Mouse (Mus musculus) lung, postnatal 10 days (tissue): Measurements from ENCODE around the gene Exosc6.
"Not testable (repeated sequence)": the region's sequence is repeated elsewhere in the genome, so short reads cannot be mapped to it uniquely, and the experiment has no call there.

ENCODE experiments used
- DNase-seq: peaks from one replicate; pipeline ENCODE4 v3.0.0; 2021

Exosc6 gene

DNA sequence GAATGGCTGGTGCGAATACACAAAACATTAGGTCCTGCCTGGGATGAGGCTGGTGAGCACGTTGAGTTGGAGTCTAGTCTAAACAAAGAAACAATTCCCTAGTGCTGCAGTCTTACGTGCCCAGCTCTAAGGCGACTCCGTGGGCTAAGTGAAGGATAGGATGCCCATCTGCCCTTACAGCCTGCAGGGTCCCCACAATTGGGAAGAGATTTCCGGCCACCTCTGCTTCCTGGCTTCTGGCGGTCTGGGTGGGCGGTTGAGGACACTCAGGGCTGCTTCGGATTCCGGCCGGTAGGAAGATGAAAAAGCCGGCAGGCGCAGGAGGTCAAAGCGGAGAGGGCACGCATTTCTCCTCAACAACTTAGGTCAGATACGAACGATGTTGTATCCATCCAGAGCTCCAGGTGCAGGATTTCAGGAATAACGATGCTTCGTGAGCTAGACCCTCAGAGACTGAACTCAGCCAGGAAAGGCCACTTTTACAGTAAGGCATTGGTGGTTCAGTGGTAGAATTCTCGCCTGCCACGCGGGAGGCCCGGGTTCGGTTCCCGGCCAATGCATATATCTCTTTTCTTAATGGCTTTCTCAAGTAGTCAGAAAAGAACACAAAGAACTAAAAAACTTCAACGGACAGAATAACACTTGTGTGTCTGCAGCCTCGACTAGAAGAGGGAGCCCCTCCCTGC, 6.1 kb downstream of the Exosc6 start:
- DNase-seq, result peak; percentile 87

GRCm38 (mm10) chr8:111062893-111063292, 6.8 kb downstream of the Exosc6 start:
- no peak for DNase-seq

- no peak for DNase-seq
These were observed 10.2 kb downstream of the Exosc6 start for GRCm38 (mm10) chr8:111066308-111066707.

DNA sequence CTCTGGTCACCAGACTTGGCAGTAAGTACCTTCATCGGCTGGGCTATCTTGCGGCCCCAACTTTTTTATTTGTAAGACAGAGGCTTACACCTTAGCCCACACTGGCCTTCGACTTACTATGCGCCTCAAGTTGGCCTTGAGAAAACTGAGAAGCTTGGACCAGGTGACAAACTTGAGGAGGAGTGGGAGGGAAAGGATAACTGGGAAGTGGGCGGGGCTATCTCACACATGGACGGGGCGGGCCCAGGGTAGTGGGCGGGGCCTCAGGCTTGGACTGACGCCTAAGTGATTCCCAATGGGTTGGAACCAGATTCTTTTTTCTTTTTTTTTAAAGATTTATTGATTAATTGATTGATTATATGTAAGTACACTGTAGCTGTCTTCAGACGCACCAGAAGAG, 11.3 kb downstream of the Exosc6 start:
- no peak for DNase-seq

DNA sequence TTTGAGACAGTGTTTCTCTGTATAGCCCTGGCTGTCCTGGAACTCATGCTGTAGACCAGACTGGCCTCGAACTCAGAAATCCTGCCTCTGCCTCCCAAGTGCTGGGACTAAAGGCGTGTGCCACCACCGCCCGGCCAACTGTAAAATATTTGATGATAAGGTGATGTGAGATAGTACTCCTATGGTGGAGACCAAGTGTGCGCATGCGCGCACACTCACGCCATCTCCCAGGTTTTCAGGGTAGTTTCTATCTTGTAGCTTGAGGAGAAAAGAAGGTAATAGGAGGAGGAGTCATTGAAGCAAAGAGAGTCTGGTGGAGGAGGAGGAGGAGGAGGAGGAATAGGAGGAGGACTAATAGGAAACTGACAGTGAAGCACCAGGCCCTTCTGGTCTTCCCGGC, 12.5 kb downstream of the Exosc6 start:
- DNase-seq, result not testable (repeated sequence)

GRCm38 (mm10) chr8:111075926-111076325, 19.8 kb downstream of the Exosc6 start:
- no peak for DNase-seq

GRCm38 (mm10) chr8:111079461-111079860, 23.3 kb downstream of the Exosc6 start:
- no peak for DNase-seq

GRCm38 (mm10) chr8:111079861-111080271, 23.7 kb downstream of the Exosc6 start:
- DNase-seq, result peak; percentile 52

- no peak for DNase-seq
These were observed 25.6 kb downstream of the Exosc6 start for GRCm38 (mm10) chr8:111081580-111082258.

- not testable (repeated sequence) for DNase-seq
These were observed 27.8 kb downstream of the Exosc6 start for GRCm38 (mm10) chr8:111083936-111084335.

DNA sequence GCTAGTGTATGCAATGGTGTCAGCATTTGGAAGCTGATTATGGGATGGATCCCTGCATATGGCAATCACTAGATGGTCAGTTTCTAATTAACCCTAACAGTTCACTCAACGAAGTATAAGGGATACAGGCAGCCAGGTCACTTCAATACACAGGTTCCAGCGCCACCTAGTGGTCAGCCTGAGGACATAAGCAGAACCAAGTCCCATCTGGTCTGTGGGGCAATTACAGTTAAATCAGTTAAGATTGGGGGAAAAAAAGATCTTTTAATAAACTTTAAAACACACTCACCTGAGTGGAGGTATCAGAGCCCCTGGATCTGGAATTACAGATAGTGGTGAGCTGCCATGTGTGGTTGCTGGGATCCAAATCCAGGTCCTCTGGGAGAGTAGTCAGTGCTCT, 34.0 kb downstream of the Exosc6 start:
- peak; percentile 82 for DNase-seq

DNA sequence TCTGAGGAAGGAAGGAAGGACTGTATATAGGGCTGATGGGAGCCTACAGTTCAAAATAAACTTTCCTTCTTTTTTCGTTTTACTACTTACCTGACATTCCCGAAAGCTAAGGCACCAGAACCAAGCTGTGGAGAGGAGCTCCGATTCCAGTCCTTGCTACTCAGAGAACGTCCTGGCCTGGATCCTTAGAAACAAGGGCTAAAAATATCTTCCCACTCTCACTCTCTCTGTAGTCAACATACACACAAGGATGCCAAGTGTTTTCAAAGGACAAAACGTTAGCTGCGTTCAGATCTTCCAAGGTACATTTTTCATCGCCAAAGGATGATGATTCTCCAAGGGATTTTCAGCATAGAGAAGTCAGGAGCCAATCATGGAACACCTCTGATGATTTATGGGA, 35.6 kb downstream of the Exosc6 start:
- no peak for DNase-seq

DNA sequence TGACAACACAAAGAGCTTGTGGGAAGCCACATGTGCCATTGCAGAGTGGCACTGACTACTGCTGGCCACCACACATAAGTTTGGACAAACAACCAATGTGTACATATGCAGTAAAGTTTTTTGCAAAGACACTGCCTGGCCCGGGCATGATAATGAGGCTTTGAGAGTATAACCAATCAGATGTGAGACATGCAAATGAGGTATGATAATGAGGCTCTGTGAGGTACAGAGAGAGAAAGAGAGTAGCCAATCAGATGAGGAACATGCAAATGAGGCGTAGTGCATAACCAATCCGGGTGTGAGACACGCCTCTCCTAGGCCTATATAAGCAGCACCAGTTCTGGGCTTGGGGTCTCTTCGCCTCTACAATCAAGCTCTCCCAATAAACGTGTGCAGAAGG, 36.2 kb downstream of the Exosc6 start, which contains the start of gene Clec18a:
Clec18a (minus strand) TSS at position 101 of the 400 bp plus-strand sequence.
- DNase-seq, result not testable (repeated sequence)

DNA sequence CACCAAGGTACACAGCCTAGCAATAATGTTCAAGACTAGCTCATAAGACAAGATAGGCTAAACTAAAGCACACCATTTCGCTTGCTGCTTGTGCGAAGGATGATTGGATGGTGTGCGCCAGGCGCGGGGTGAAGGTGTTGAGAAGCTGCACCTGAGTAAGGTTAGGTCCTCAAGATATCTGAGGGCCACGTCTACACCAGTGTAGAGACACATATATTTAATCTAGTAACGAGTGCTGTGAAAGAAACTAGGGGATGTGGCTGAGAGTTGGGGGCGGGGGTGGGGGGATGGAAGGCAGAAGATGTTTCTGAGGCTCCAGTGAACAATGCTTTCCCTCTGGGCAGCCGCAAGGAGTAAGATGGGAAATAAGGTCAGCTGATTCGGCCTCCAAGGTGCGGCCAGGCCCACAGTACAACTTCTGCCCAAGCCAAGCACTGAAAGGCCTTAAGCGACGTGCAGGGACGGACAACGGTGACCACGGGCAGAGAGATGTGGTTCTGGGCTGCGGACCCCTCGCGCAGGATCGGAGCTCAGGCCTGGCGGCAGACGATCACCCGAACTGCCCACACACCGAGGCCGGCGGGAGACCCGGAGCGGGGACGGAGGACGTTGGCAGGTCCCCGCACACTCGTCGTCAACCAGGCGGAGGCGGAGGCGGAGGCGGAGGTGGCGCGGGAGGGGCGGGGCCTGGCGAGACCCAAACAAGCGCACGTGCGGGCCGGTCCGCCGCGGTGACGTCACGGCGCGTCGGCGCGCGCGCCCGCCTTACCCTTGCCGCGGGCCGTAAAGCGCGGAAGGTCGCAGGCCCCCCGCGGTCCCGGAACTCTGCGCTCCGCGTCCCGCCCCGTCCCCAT, 38.0 kb downstream of the Exosc6 start, which contains the start of gene Pdpr:
Pdpr (plus strand) TSS at position 766 of the 854 bp plus-strand sequence.
- peak; percentile 95 for DNase-seq

GRCm38 (mm10) chr8:111094719-111095302, 38.7 kb downstream of the Exosc6 start:
- peak; percentile 11 for DNase-seq
